Mouse (Mus musculus): ENCODE measurements at regions not wholly inside any gene's neighbourhood (a gene's known extent, or its start where the extent isn't known, plus 50 kb on each side); places are given as distances from the start of the nearest gene placed in this dataset.
A peak's percentile ranks its signal among the peaks of the same experiment; 100 is the strongest.

DNA sequence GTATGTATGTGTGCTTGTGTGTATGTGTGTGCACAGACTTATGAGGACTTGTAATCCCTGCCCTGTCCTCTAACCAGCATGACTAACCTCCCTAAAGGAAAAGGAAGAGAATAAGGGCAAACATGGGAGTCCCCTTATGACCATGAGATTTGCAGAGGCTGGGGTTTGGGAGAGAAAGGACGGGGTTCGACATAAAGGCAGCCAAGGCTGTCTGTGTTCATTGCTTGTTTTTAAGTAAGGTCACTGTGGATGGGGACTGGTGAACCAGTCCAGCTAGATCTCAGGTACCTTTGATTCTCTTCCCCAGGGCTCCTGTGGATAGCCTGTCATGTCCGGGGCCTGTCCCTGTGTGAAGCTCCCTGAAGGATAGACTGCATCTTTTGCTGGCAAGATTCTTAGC lies 55.6 kb downstream of the Irf2bp2 start:
- no peak for TF ChIP-seq POLR2A (IDR thresholded peaks at IDR 0.05; ENCODE audit: low read depth, low read length)
- TF ChIP-seq CTCF (IDR thresholded peaks at IDR 0.05; ENCODE audit: borderline replicate concordance, insufficient read depth, low read length), result no peak
- H3K4me1 ChIP-seq (ENCODE audit: control insufficient read depth, insufficient read depth, low read length), result peaks cover 36% of the 10 kb centered on the region
- H3K4me3 ChIP-seq (ENCODE audit: insufficient read depth, low read length), result no peak overlapping the region
- H3K27ac ChIP-seq (ENCODE audit: insufficient read depth, low read length), result peak overlapping the region; percentile 97

DNA sequence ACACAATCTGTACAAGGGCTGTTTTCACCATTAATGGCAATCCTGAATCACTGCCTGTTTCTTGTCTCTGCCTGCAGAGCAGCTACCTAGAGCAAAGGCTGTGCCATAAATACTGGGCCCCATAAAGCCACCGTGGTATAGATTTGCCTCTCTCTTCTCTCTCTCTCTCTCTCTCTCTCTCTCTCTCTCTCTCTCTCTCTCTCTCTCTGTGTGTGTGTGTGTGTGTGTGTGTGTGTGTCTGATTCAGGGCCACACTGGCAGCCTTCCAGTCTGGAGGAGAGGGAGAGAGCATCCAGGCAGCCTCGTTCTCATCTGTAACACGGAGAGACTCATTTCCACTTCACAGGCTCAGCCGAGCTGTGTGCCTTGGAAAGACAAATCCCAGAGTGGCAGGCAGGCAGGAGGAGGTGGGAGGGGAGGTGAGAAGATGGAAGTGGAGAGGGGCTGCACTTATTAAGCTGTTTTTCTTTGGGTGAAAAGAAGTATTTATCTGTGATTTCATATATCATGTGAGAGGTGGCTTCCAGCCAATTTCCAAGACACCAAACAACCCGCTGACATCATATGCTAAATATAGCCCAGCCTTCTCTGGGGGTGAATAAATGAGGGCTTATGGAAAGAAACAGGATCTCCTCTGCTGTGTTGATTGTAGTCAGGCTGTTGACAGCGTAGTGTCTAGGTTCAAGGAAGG lies 56.7 kb downstream of the Irf2bp2 start:
- H3K4me1 ChIP-seq (ENCODE audit: control insufficient read depth, insufficient read depth, low read length), result peaks cover 40% of the 10 kb centered on the region
- TF ChIP-seq CTCF (IDR thresholded peaks at IDR 0.05; ENCODE audit: borderline replicate concordance, insufficient read depth, low read length), result no peak
- TF ChIP-seq POLR2A (IDR thresholded peaks at IDR 0.05; ENCODE audit: low read depth, low read length), result no peak; the same call in 1 of the 2 replicates
- H3K4me3 ChIP-seq (ENCODE audit: insufficient read depth, low read length), result no peak overlapping the region
- peak overlapping the region; percentile 72 for H3K27ac ChIP-seq (ENCODE audit: insufficient read depth, low read length)

DNA sequence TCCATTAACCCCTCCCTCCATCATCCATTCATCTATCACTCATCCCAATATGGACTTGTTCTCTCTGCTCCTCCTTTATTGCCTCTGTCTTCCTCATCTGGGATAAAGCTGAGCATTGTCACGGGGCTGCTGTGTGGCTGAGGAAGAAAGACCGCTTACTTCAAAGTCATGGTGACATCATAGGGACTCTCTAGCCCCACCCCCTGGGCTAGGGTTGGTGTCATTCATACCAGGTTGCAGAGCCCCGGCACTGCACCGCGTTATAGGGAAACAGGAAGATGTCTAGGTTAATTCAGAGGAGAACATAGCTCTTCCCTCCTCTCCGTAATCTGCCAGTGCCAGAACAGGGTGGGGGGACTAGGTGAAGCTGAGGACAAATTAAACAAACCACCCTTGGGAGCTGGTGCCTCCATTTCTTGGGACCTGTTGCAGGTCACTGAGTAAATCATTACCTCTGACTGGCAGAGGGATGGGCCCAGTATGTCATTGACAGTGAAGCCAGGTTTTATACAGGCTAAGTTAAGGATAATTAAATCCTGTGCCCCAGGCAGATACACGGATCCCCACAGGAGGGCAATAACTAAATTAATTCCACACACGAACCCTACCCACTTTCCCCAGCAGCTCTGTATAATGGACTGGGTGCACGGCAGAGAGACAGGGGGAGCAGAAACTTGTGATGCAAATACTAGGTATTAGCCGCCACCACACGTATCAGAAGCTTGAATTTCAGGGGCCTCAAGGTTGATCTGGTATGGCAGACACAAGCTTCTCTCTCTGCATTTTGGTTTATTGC lies 57.5 kb downstream of the Irf2bp2 start:
- no peak for TF ChIP-seq POLR2A (IDR thresholded peaks at IDR 0.05; ENCODE audit: low read depth, low read length)
- no peak for TF ChIP-seq CTCF (IDR thresholded peaks at IDR 0.05; ENCODE audit: borderline replicate concordance, insufficient read depth, low read length)
- Histone ChIP-seq H3K27ac (ENCODE audit: insufficient read depth, low read length) (peak overlapping the region; percentile 72), H3K4me1 (ENCODE audit: control insufficient read depth, insufficient read depth, low read length) (peaks cover 47% of the 10 kb centered on the region), H3K4me3 (ENCODE audit: insufficient read depth, low read length) (no peak overlapping the region)

DNA sequence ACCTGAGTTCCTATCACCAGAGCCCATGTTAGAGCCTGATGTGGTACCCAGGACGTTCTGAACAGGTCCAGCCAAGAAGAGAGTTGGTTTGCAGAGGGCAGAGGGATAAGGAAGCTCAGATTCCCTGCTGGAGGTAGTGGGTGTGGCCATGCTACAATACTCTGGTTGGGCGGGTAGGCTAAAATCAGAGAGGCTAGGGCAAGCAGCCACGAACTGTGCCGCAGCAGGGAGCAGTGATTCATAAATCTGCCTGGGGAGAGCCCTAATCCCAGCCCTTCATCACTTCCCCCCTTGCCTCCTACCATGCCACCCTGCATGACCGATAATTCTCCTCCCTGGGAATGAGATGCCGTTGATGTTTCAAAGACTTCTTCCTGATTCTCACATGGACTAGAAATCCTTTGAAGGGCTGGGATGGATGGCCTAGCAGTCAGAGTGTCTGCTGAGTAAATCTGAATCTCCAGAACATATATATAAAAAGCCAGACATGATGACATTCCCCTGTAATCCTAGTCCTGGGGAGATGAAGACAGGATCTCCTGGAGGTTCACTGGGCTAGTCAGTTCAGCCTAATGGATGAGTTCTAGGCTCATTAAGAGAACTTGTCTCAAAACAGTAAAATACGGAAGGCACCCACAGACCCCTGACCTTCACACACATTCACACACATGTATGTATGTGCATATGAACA lies 57.6 kb upstream of the Tarbp1 start:
- TF ChIP-seq POLR2A (IDR thresholded peaks at IDR 0.05; ENCODE audit: low read depth, low read length) (0 out of 2 replicates have a peak, but pooled peaks have one; percentile 13), CTCF (IDR thresholded peaks at IDR 0.05; ENCODE audit: borderline replicate concordance, insufficient read depth, low read length) (no peak)
- Histone ChIP-seq H3K4me3 (ENCODE audit: insufficient read depth, low read length) (no peak overlapping the region), H3K27ac (ENCODE audit: insufficient read depth, low read length) (peak overlapping the region; percentile 75), H3K4me1 (ENCODE audit: control insufficient read depth, insufficient read depth, low read length) (peaks cover 24% of the 10 kb centered on the region)

DNA sequence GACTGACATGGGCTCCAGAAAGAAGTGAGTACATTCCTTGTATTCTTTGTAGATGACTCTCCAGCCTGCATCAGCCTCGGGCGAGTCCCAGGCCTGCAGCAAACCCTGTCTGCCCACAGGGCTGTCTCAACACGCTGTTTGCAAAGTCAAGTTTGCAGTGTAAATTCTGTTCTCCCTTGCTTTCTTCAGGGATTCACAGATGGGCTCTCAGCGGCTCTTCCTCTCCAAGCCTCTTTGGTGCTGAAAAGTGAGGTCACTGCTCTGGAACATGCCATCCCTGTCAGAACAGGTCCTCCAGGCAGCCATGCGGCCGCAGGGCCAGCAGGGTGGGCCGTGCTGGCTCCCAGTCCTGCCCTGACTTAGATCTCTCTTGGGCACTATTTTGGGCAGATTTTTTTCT lies 56.6 kb upstream of the Tarbp1 start:
- TF ChIP-seq CTCF (IDR thresholded peaks at IDR 0.05; ENCODE audit: borderline replicate concordance, insufficient read depth, low read length) (no peak), POLR2A (IDR thresholded peaks at IDR 0.05; ENCODE audit: low read depth, low read length) (no peak)
- Histone ChIP-seq H3K4me3 (ENCODE audit: insufficient read depth, low read length) (no peak overlapping the region), H3K27ac (ENCODE audit: insufficient read depth, low read length) (peak overlapping the region; percentile 72)

DNA sequence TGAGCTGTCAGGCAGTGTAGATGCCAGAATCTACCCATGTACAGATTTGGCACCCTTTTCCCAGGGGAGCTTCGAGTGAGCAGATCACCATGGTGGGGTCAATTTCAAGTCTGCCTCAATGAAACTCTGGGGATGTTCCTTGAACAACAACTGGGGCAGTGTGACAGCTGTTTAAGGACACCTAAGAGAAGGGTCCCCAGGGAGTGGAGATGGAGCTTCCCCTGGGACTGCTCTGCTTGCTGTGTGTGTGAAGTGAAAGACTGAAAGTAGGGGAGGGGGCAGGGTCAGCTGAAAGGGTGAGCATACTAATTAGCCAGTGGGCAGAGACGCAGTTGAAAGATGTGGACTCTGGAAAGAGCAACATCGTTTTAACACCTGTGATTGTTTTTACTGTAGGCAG lies 54.5 kb upstream of the Tarbp1 start:
- H3K4me3 ChIP-seq (ENCODE audit: insufficient read depth, low read length), result no peak overlapping the region
- TF ChIP-seq POLR2A (IDR thresholded peaks at IDR 0.05; ENCODE audit: low read depth, low read length) (no peak), CTCF (IDR thresholded peaks at IDR 0.05; ENCODE audit: borderline replicate concordance, insufficient read depth, low read length) (no peak)
- H3K4me1 ChIP-seq (ENCODE audit: control insufficient read depth, insufficient read depth, low read length), result peaks cover 11% of the 10 kb centered on the region
- H3K27ac ChIP-seq (ENCODE audit: insufficient read depth, low read length), result no peak overlapping the region

More for the DNA sequence above, 56.6 kb upstream of the Tarbp1 start:
- peaks cover 17% of the 10 kb centered on the region for H3K4me1 ChIP-seq (ENCODE audit: control insufficient read depth, insufficient read depth, low read length)

DNA sequence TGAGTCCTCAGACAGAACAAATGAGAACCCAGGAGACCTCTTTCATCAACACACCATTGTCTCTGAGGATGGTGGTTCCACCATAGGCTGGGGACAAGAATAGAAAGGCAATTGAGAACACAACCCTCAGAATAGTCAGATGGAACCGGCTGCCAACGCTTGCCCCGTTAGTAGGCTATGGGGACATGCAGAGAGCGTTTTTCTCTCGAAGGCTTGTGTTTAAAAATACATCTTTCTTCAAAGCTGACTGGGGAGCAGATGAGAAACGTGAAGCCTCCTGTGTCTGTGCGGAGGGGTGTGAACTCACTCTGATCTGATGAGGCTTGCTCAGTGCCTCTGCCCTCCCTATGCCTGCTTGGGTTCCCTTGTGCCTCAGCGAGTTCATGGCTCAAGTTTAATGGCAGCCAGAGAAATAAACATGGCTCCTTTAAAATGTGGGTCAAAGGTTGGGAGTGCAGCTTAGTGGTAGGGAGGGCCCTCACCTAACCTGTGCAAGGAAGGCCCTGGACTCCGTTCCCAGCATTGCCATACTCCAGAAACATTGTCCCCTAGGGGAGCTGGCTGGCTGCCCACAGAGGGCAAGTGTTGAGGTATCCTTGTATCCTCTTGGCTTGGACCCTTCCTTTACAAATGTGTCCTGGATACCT lies 53.7 kb upstream of the Tarbp1 start:
- Histone ChIP-seq H3K27ac (ENCODE audit: insufficient read depth, low read length) (no peak overlapping the region), H3K4me1 (ENCODE audit: control insufficient read depth, insufficient read depth, low read length) (peaks cover 11% of the 10 kb centered on the region), H3K4me3 (ENCODE audit: insufficient read depth, low read length) (no peak overlapping the region)
- TF ChIP-seq CTCF (IDR thresholded peaks at IDR 0.05; ENCODE audit: borderline replicate concordance, insufficient read depth, low read length), result no peak
- no peak for TF ChIP-seq POLR2A (IDR thresholded peaks at IDR 0.05; ENCODE audit: low read depth, low read length)

DNA sequence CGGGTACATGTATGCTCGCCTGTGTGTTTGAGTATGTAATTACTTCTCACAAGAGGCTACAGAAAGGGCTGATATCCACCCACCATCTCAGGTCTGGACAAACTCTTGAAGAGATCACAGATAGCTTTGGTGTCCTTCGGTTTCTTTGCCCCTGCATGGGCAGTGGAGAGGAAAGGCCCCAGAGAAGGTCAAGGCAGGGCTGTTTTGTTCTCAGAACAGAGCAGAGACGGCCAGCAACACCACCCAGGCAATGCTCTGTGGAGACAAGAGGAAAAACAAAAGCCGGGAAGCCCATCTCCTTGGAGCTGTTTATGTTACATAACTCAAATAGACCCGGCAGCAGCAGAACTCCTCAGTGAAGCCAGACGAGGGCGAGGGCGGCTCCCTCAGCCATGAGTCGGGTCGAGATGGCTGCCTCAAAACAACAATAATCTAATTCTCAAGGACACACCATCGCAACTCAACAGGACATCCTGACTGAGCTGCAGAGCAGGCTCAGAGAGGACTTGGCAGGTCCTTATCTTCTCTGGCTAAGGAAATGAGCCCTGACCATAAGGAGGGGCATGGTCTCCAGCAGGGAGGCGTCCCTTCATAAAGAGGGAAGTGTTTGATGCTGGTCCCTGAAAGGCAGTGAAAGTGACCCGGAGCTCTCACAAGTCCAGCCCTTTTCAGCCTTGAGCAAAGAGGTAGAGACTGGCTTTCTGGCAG lies 52.2 kb upstream of the Tarbp1 start:
- Histone ChIP-seq H3K4me1 (ENCODE audit: control insufficient read depth, insufficient read depth, low read length) (peaks cover 6% of the 10 kb centered on the region), H3K4me3 (ENCODE audit: insufficient read depth, low read length) (no peak overlapping the region), H3K27ac (ENCODE audit: insufficient read depth, low read length) (no peak overlapping the region)
- TF ChIP-seq CTCF (IDR thresholded peaks at IDR 0.05; ENCODE audit: borderline replicate concordance, insufficient read depth, low read length) (no peak), POLR2A (IDR thresholded peaks at IDR 0.05; ENCODE audit: low read depth, low read length) (no peak)

DNA sequence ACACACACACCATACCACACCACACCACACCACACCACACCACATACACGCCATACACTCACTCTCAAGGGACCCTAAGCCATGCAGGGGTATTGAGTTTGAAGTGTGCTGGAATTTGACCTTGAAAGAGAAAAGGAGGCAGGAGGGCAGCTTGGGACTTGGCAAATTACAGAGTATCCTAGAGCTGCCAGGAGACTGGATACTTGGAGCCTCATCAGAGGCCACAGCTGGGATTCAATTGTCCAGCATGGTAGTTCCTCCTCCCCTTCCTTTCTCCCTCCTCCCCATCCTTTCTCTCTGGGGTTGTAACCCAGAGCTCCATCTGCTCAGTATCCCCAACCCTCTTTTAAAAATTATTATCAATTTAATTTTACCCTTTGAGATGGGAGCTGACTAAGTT lies 50.7 kb upstream of the Tarbp1 start:
- Histone ChIP-seq H3K27ac (ENCODE audit: insufficient read depth, low read length) (peak overlapping the region; percentile 27; the same call in 1 of the 2 replicates), H3K4me3 (ENCODE audit: insufficient read depth, low read length) (no peak overlapping the region), H3K4me1 (ENCODE audit: control insufficient read depth, insufficient read depth, low read length) (no peaks in the 10 kb centered on the region; the same call in none of the 2 replicates)
- TF ChIP-seq POLR2A (IDR thresholded peaks at IDR 0.05; ENCODE audit: low read depth, low read length) (no peak; the same call in 1 of the 2 replicates), CTCF (IDR thresholded peaks at IDR 0.05; ENCODE audit: borderline replicate concordance, insufficient read depth, low read length) (no peak)
